Mouse (Mus musculus) neural tube, embryonic 10.5 days (tissue): ENCODE measurements around the gene Olfr231.

Experiments used
- DNase-seq: peaks from one replicate; pipeline ENCODE4 v3.0.0-alpha.2; 2017; ENCODE audit warnings: low spot score; ENCODE audit errors: extremely low spot score

Olfr231 gene

DNA sequence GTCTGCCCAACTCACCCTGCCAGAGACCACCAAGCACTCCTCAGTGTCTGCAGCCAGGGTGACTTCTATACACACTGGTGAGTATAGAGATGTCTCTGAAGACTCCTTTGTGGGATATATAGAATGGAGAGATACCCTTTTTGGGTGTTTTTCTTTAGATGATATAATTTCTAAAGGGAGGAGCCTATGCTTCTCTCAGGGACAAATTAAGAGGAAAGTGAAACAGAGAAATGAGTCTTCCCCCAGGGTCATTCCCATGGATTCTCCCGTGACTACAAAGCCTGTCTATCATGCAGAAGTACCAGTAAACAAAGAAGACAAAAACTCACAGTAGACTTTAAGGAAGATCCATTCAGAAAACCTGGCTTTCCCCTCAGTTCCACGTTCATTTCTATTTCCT is at the start of gene Olfr231:
TSS of gene Olfr231 (minus strand) at position 101 of the 400 bp plus-strand sequence.
- no peak for DNase-seq

DNA sequence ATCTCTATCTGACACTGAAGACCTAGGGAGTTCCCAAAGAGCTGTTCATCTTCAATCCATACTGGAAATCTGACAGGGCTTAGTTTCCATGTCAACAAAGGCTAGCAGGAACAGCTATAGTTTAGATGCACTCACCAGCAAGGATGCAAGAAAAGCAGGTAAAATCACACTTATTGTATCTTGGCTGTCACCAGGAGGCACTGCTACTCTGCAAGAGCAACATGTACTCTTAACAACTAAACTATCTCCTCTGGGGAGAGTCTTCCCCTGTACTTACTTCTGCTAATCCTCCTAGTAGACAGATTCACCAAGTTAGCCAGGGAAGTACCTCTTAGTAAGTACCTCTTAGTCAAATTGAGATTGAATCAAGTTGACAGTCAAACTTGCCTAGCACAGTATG is 48.1 kb upstream of the Olfr231 start:
- no peak for DNase-seq

DNA sequence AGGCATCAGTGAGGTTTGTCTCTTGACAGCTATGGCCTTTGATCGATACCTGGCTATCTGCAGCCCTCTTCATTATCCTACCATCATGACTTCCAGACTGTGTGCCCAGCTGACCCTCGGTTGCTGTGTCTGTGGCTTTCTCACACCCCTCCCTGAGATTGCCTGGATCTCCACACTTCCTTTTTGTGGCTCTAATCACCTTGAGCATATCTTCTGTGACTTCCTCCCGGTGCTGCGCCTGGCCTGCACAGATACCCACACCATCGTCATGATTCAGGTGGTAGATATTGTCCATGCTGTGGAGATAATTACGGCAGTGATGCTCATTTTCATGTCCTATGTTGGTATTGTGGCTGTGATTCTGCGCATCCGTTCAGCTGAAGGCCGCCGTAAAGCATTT is 38.1 kb upstream of the Olfr231 start:
- no peak for DNase-seq

DNA sequence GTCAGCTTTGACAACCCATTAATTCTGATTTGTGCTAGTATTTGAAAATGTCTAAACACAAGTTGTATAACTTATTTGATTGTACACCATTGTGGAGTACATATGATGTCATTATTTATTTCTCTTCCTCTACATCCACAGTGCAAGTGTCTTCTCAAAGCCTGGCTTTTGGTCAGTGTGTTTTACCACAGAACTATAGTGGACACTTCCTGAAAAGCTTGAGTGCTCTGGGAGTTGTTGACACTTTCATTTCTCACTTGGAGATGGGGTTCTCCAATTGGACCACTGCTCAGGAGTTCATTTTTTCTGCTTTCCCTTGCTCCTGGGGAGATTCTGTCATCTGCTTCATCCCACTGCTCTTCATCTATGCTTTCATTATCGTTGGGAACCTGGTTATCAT is 37.5 kb upstream of the Olfr231 start:
- DNase-seq = no peak

DNA sequence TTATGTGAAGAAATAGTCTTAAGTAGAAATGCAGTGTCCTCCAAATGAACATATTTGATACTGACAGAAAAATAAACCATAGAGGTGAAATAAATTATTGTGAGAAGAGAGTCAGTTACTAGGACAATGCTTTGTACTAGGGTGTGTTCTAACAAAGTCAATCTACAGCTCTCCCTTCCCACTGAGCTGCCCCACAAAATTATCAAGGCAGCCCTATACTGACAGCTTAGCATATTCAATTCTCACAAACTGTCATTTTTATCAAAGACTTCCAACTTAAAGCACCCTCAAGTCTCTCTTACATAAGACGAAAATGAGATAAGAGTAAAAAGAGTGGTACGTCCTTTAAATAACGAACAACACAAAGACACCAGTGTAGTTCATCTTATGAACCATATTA is 36.7 kb upstream of the Olfr231 start:
- DNase-seq = no peak

DNA sequence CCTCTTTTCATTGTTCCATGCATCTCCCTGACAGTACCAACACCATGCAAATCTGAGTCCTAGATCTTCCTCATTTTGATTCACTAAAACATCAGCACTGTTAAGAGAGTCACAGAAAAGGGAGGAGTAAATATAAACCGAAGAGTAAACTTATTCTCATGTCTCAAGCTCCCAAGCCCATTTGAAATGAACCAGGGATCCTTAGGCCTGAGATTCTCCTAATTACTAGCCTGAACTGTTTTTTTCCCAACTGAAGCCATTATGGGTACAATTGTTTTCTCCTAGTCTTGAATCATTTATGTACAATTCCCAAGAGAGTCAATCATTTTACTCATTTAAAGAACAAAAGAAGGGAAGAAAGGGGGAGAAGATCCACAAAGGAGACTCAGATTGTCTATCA is 34.4 kb upstream of the Olfr231 start, which contains the start of gene Olfr420:
TSS of gene Olfr420 (plus strand) at position 301 of the 400 bp plus-strand sequence.
- no peak for DNase-seq

DNA sequence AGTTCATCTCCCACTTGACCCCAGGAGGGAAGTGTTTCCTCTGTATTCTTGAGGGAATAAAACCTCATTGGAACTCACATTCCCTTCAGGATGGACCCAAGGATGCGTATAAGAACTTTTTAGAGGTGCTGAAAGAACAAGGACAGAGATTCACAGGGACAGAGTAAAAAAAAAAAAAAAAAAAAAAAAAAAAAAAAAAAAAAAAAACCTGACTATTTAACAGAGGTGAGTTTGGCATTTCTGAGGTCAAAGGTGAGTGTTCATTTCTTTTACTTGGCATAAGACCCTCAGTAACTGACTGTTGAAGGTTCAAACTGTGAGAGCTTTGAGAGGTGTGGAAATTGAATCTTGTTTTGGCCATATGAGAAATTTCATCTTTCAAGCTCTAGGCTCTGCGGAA is 28.3 kb upstream of the Olfr231 start:
- no peak for DNase-seq

DNA sequence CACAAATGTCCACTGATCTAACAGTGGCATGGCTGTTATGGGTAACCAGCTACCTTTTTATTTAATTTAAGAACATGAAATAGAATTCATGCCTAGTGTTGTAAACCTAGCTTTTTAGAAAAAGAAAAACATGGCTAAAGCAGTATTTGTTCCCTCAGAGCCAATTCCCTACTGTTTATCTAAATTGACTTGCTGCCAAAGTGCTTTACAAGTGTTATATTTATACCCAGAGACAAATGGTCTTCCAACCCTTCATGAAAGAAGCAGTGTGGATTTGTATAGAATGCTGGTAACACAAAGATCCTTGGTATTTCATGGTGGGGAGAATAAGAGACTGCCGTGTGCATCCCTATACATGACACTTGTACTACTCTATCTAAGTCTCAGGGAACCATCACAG is 25.7 kb upstream of the Olfr231 start:
- DNase-seq = no peak

DNA sequence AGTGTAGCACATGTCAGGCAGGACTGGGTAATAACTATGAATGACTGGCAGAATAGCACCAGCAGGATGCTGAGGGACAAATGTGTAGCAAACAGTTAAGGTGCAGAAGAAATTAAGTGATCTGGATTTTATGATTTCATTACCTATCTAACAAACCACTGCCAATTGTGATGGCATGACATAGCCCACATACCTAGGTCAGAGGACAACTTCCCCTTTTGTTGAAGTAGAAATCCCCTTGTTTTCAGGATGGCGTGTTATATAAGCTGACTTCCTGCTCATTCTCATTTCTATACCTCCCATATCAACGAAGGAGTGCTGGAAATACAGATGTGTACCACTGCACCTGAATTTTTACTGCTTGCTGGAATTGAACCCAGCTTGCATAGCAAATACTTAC is 20.4 kb upstream of the Olfr231 start:
- no peak for DNase-seq

DNA sequence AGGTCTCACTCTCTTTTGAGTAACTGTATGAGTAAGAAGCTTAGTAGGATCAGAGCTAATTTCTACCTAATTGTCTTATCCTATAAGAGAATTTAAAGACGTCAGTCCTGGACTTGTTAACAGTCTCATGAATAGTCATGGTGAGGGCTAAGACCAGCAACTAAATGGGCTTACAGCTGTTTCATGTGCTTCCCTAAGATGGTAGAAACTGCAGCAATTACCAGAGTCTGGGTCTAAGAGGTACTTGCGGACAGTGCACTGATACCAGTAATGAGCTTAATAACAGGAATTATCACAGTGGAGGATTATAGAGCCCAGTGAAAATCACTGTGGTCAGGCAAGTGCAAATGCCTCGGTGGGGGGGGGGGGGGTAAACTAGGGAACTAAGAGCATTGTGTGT is 11.0 kb upstream of the Olfr231 start:
- no peak for DNase-seq

DNA sequence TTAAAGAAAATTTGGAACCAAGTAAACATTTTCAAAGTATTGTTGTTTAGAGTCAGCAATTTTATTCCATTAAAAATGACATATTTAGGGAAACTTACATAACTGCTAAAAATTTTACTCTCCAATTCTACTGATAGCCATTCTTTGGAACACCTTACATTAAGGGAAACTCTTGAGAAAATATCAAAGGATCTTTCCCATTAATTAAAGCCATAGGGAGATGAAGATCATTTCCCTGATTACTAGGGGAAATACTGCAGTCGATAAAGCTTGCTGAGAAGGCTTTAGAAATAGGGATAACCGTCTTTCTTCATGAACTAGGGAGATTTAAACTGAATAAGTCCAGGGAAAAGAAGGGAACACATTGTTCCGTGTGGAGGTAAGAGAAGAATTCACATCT is 10.3 kb upstream of the Olfr231 start, which contains the start of gene Olfr424:
TSS of gene Olfr424 (plus strand) at position 301 of the 400 bp plus-strand sequence.
- DNase-seq = no peak

DNA sequence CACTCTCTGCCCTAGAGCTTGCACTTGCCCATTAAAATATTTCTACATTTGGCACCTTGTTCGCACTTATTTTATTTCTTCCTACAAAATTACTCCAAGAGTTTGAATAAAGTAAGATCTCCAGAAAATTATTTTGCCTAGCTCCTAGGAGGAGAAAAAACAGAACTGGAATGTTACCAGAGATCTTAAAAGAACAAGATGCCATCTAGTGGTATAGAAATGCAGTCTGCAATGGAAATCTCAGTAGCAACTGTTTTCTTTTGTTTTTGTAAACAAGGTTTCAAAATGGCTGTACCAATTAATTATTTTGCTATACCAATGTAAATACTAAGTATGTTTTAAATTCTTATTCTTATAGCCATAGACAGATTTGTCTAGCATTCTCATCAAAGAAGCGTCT is 17.2 kb downstream of the Olfr231 start:
- DNase-seq = no peak

DNA sequence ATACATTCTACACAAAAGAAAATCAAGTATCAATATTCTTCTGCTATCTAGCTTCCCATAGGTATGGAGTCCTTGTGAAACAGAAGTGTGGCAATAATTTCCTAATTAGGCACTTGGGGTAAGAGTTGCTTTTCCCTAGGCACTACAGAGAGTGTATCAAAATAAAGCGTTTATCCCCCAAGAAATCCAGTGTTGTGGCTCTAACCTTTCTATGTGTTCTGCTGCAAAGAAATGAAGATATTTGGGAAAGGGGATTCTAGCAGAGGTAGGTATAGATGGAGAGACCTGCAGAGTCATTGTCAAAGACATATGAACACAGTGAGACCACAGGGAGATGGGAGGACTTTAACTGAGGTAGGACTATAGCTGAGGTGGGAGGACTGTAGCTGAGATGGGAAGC is 24.4 kb downstream of the Olfr231 start, which contains the start of gene Olfr427:
TSS of gene Olfr427 (plus strand) at position 301 of the 400 bp plus-strand sequence.
- no peak for DNase-seq

DNA sequence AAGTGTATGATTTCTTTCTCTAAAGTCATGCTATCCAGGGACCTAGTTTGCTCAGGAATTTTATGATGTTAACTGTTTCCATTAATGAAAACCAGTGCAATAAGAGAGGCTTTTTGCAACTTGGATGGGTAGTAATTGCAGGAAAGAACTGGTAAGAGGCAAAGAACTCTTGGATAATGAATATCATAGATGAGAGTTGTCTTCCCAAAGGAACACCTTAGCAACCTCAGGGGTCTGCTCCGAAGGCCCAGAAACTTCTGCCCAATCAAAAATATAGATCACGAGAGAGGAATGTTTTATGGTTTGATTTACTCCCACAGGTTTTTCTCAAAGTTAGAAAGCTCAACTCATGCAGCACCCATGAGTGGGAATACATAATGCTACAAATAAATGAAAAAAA is 36.9 kb downstream of the Olfr231 start, which contains the start of gene Olfr429:
TSS of gene Olfr429 (plus strand) at position 301 of the 400 bp plus-strand sequence.
- DNase-seq = no peak

DNA sequence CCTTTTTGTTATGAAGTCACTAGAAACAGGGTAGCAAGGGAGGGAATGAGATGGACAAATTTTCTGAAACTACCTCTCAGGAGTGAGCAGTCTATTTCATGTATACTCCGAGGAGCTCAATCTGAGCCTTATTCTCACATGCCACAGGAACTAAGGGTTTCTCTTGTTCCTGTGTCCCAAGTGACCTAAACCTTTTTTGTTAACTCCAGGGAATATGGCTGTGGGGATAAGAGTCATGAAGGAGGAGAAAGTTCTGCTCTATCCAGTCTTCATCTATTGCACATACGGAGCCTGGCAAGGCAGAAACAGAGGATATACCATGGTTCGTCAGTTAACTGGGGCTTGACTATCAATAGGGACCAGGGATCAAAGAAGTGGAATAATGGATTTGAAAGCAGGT is 54.7 kb downstream of the Olfr231 start, which contains the start of gene Olfr430:
TSS of gene Olfr430 (plus strand) at position 301 of the 400 bp plus-strand sequence.
- DNase-seq = no peak
